In genomic region chr14:123371522-123371921, GRCm38 (mm10) we compare ENCODE assay signal across 7 mouse cellular contexts.
A peak's percentile ranks its signal among the peaks of the same experiment; 100 is the strongest.
DNase-seq lines count a peak whose midpoint lies in the region; ATAC-seq and TF ChIP-seq lines count a peak whose summit lies in the region.

No protein-coding gene starts in this region.

- no peak overlapping the region for H3K4me3 ChIP-seq in lung, adult 2 months (replicated peaks; ENCODE audit: extremely low read depth, low read depth, low read length)
- no peak overlapping the region for H3K4me3 ChIP-seq in limb, embryonic 14.5 days (replicated peaks; ENCODE audit: low read length)

- H3K4me1 ChIP-seq in lung, adult 2 months (ENCODE audit: control insufficient read depth, insufficient read depth, low read length): no peaks in the 10 kb centered on the region
- no peaks in the 10 kb centered on the region for H3K4me1 ChIP-seq in limb, embryonic 14.5 days (ENCODE audit: control insufficient read depth, insufficient read depth, low read length)

- peak; percentile 8 for DNase-seq in lung, postnatal 10 days
- DNase-seq in lung, adult 2 months: no peak
- DNase-seq in brain, adult 2 months (ENCODE audit: low read depth, low spot score): peak; percentile 70
- DNase-seq in fibroblast of lung, adult 2 months (ENCODE audit: low read depth): peak; percentile 15
- peak; percentile 50 for DNase-seq in limb, embryonic 14.5 days (ENCODE audit: low spot score)
- DNase-seq in spleen, postnatal 4 days (ENCODE audit: low spot score in 2 of 2): no peak
- no peak for DNase-seq in layer of hippocampus, postnatal 36 days

- peak; percentile 72 for ATAC-seq in limb, embryonic 14.5 days (ENCODE audit: low FRiP score, low read depth)

- H3K9ac ChIP-seq in limb, embryonic 14.5 days (ENCODE audit: low read depth, low read length, severe bottlenecking): no peak overlapping the region

- 19% methylated on average over 9 of the region's 9 CpGs for WGBS in lung, adult 2 months
- WGBS in limb, embryonic 14.5 days: 18% methylated on average over 9 of the region's 9 CpGs

- H3K36me3 ChIP-seq in limb, embryonic 14.5 days (ENCODE audit: control insufficient read depth, insufficient read depth, low read length): no peaks in the 10 kb centered on the region

- no peak for TF ChIP-seq POLR2A in lung, adult 2 months (IDR thresholded peaks at IDR 0.05; ENCODE audit: borderline replicate concordance, extremely low read depth, low read depth, low read length)
- TF ChIP-seq POLR2A in limb, embryonic 14.5 days (IDR thresholded peaks at IDR 0.05; ENCODE audit: borderline replicate concordance, extremely low read depth, insufficient read depth, insufficient read length): no peak

- H3K4me2 ChIP-seq in limb, embryonic 14.5 days (replicated peaks; ENCODE audit: low read depth, low read length, severe bottlenecking): no peak overlapping the region

- H3K9me3 ChIP-seq in limb, embryonic 14.5 days (ENCODE audit: control insufficient read depth, low read length): no peaks in the 10 kb centered on the region

- no peaks in the 10 kb centered on the region for H3K27me3 ChIP-seq in limb, embryonic 14.5 days (ENCODE audit: control insufficient read depth, insufficient read depth, low read length)

- no peak overlapping the region for H3K27ac ChIP-seq in limb, embryonic 14.5 days (replicated peaks; ENCODE audit: low read depth, low read length)

- TF ChIP-seq CTCF in lung, adult 2 months (IDR thresholded peaks at IDR 0.05; ENCODE audit: insufficient read depth, low read length): no peak

Comparison
In these comparisons a context has a peak if more than half of its experiments do, and no peak if none do; other contexts are left out.
1. DNase-seq: peak in lung, postnatal 10 days (single experiment), brain, adult 2 months (single experiment), fibroblast of lung, adult 2 months (single experiment) and limb, embryonic 14.5 days (single experiment); none in lung, adult 2 months (single experiment), spleen, postnatal 4 days (0 of 2) and layer of hippocampus, postnatal 36 days (0 of 2).